Mouse (Mus musculus) ovary, postnatal 14 days (tissue): ENCODE measurements around the gene Hic2.
"Not testable (repeated sequence)": the region's sequence is repeated elsewhere in the genome, so short reads cannot be mapped to it uniquely, and the experiment has no call there.

Source experiments
- DNase-seq: peaks from one replicate; pipeline ENCODE4 v3.0.0; 2022; ENCODE audit warnings: low spot score

Hic2 gene

GRCm38 (mm10) chr16:17232794-17233701 is at the start of gene Hic2:
Hic2 (plus strand) TSS chr16:17233572.
- peak; percentile 92 for DNase-seq

GRCm38 (mm10) chr16:17185475-17185874 is 47.9 kb upstream of the Hic2 start:
- DNase-seq = no peak

- DNase-seq = no peak
These were observed 39.5 kb upstream of the Hic2 start for GRCm38 (mm10) chr16:17193823-17194222.

- DNase-seq = no peak
These were observed 33.0 kb upstream of the Hic2 start for GRCm38 (mm10) chr16:17200121-17200952.

GRCm38 (mm10) chr16:17200953-17201707 is 32.2 kb upstream of the Hic2 start:
- DNase-seq = peak; percentile 55

GRCm38 (mm10) chr16:17201977-17202376 is 31.4 kb upstream of the Hic2 start:
- no peak for DNase-seq

- no peak for DNase-seq
These were observed 30.8 kb upstream of the Hic2 start, which contains the start of gene Ube2l3 for GRCm38 (mm10) chr16:17202549-17202948. Ube2l3 (minus strand) TSS chr16:17202649.

GRCm38 (mm10) chr16:17204990-17205389 is 28.4 kb upstream of the Hic2 start:
- DNase-seq = no peak

GRCm38 (mm10) chr16:17208389-17209361 is 24.7 kb upstream of the Hic2 start, which contains the start of gene Rimbp3:
Rimbp3 (plus strand) TSS chr16:17208603.
- DNase-seq = peak; percentile 78

GRCm38 (mm10) chr16:17209404-17209960 is 23.9 kb upstream of the Hic2 start:
- no peak for DNase-seq

- DNase-seq = peak; percentile 84
These were observed 23.2 kb upstream of the Hic2 start for GRCm38 (mm10) chr16:17209981-17210838.

GRCm38 (mm10) chr16:17216934-17217633 is 16.3 kb upstream of the Hic2 start:
- no peak for DNase-seq

- DNase-seq = no peak
These were observed 13.1 kb upstream of the Hic2 start for GRCm38 (mm10) chr16:17220127-17220733.

GRCm38 (mm10) chr16:17222197-17222596 is 11.2 kb upstream of the Hic2 start:
- peak; percentile 100 for DNase-seq

- DNase-seq = no peak
These were observed 7.8 kb upstream of the Hic2 start for GRCm38 (mm10) chr16:17225584-17225983.

- no peak for DNase-seq
These were observed 6.9 kb upstream of the Hic2 start for GRCm38 (mm10) chr16:17226496-17226895.

- DNase-seq = not testable (repeated sequence)
These were observed 1.8 kb upstream of the Hic2 start for GRCm38 (mm10) chr16:17231523-17231922.
